Mouse (Mus musculus): ENCODE results near the gene Gapvd1. TPM values are rescaled to one million over a fixed set of nuclear protein-coding genes. Genes with fewer than 3 reads are reported as not detected.

Gene Gapvd1
- polyA plus RNA-seq, 1 experiment from 2014 or later: 84.6 TPM

- H3K4me1 ChIP-seq: peaks cover 3% of the 10 kb centered on the region; the same call in 1 of the 2 replicates
- no peak overlapping the region for H3K9ac ChIP-seq
- 90% methylated on average over 12 of the region's 12 CpGs for WGBS
- H3K27ac ChIP-seq: no peak overlapping the region
- H3K9me3 ChIP-seq: no peaks in the 10 kb centered on the region
- no peaks in the 10 kb centered on the region for H3K27me3 ChIP-seq
- H3K4me3 ChIP-seq: no peak overlapping the region
- H3K36me3 ChIP-seq: 0 out of 2 replicates have a peak, but pooled peaks cover 9% of the 10 kb centered on the region
- H3K4me2 ChIP-seq: no peak overlapping the region
- no peak for ATAC-seq (ENCODE audit: insufficient number of reproducible peaks, low FRiP score, low TSS enrichment, low read depth)
These were observed 13.5 kb downstream of the Gapvd1 start for GRCm38 (mm10) chr2:34741390-34742159.

- no peak overlapping the region for H3K9ac ChIP-seq
These were observed 15.2 kb downstream of the Gapvd1 start for GRCm38 (mm10) chr2:34739684-34740391.

GRCm38 (mm10) chr2:34737911-34738310, 17.1 kb downstream of the Gapvd1 start:
- H3K9me3 ChIP-seq: no peaks in the 10 kb centered on the region
- H3K4me2 ChIP-seq: no peak overlapping the region
- H3K36me3 ChIP-seq: 0 out of 2 replicates have a peak, but pooled peaks cover 5% of the 10 kb centered on the region
- H3K4me1 ChIP-seq: peaks cover 3% of the 10 kb centered on the region; the same call in 1 of the 2 replicates
- no peak overlapping the region for H3K4me3 ChIP-seq
- no peak for ATAC-seq (ENCODE audit: insufficient number of reproducible peaks, low FRiP score, low TSS enrichment, low read depth)
- WGBS: 77% methylated on average over 1 of the region's 1 CpGs
- H3K27me3 ChIP-seq: no peaks in the 10 kb centered on the region
- H3K27ac ChIP-seq: no peak overlapping the region
- H3K9ac ChIP-seq: no peak overlapping the region

More at GRCm38 (mm10) chr2:34739684-34740391, 15.2 kb downstream of the Gapvd1 start:
- WGBS: 80% methylated on average over 1 of the region's 1 CpGs
- H3K36me3 ChIP-seq: 0 out of 2 replicates have a peak, but pooled peaks cover 9% of the 10 kb centered on the region
- H3K4me1 ChIP-seq: peaks cover 3% of the 10 kb centered on the region; the same call in 1 of the 2 replicates
- no peak overlapping the region for H3K4me3 ChIP-seq
- no peak overlapping the region for H3K4me2 ChIP-seq
- ATAC-seq (ENCODE audit: insufficient number of reproducible peaks, low FRiP score, low TSS enrichment, low read depth): no peak
- H3K27ac ChIP-seq: no peak overlapping the region
- no peaks in the 10 kb centered on the region for H3K9me3 ChIP-seq
- H3K27me3 ChIP-seq: no peaks in the 10 kb centered on the region

GRCm38 (mm10) chr2:34736626-34737025, 18.4 kb downstream of the Gapvd1 start:
- no peaks in the 10 kb centered on the region for H3K4me1 ChIP-seq
- H3K4me2 ChIP-seq: no peak overlapping the region
- no peak overlapping the region for H3K9ac ChIP-seq
- H3K27ac ChIP-seq: no peak overlapping the region
- 74% methylated on average over 1 of the region's 1 CpGs for WGBS
- no peaks in the 10 kb centered on the region for H3K27me3 ChIP-seq
- ATAC-seq (ENCODE audit: insufficient number of reproducible peaks, low FRiP score, low TSS enrichment, low read depth): no peak
- no peaks in the 10 kb centered on the region for H3K36me3 ChIP-seq
- no peaks in the 10 kb centered on the region for H3K9me3 ChIP-seq
- no peak overlapping the region for H3K4me3 ChIP-seq

- ATAC-seq (ENCODE audit: insufficient number of reproducible peaks, low FRiP score, low TSS enrichment, low read depth): no peak
- Histone ChIP-seq H3K27ac (no peak overlapping the region), H3K27me3 (no peaks in the 10 kb centered on the region), H3K9me3 (no peaks in the 10 kb centered on the region), H3K36me3 (peaks cover 54% of the 10 kb centered on the region), H3K4me2 (no peak overlapping the region), H3K4me1 (no peaks in the 10 kb centered on the region), H3K4me3 (no peak overlapping the region), H3K9ac (no peak overlapping the region)
- WGBS: 89% methylated on average over 8 of the region's 8 CpGs
These were observed 27.8 kb downstream of the Gapvd1 start for GRCm38 (mm10) chr2:34727045-34727728.

GRCm38 (mm10) chr2:34725269-34725668, 29.8 kb downstream of the Gapvd1 start:
- H3K4me2 ChIP-seq: no peak overlapping the region
- no peaks in the 10 kb centered on the region for H3K9me3 ChIP-seq
- H3K36me3 ChIP-seq: peaks cover 71% of the 10 kb centered on the region
- 94% methylated on average over 5 of the region's 5 CpGs for WGBS
- no peak overlapping the region for H3K9ac ChIP-seq
- no peak overlapping the region for H3K27ac ChIP-seq
- no peak overlapping the region for H3K4me3 ChIP-seq
- H3K4me1 ChIP-seq: no peaks in the 10 kb centered on the region
- no peak for ATAC-seq (ENCODE audit: insufficient number of reproducible peaks, low FRiP score, low TSS enrichment, low read depth)
- H3K27me3 ChIP-seq: no peaks in the 10 kb centered on the region

GRCm38 (mm10) chr2:34718196-34718595, 36.8 kb downstream of the Gapvd1 start:
- H3K36me3 ChIP-seq: peaks cover 68% of the 10 kb centered on the region
- ATAC-seq (ENCODE audit: insufficient number of reproducible peaks, low FRiP score, low TSS enrichment, low read depth): no peak
- no peaks in the 10 kb centered on the region for H3K27me3 ChIP-seq
- H3K4me1 ChIP-seq: no peaks in the 10 kb centered on the region
- H3K4me3 ChIP-seq: no peak overlapping the region
- H3K9ac ChIP-seq: no peak overlapping the region
- H3K9me3 ChIP-seq: no peaks in the 10 kb centered on the region
- no peak overlapping the region for H3K4me2 ChIP-seq
- H3K27ac ChIP-seq: no peak overlapping the region
- WGBS: 81% methylated on average over 2 of the region's 2 CpGs

- no peaks in the 10 kb centered on the region for H3K27me3 ChIP-seq
- H3K4me1 ChIP-seq: no peaks in the 10 kb centered on the region
- H3K4me3 ChIP-seq: no peak overlapping the region
- no peak overlapping the region for H3K4me2 ChIP-seq
- H3K27ac ChIP-seq: no peak overlapping the region
- H3K36me3 ChIP-seq: peaks cover 73% of the 10 kb centered on the region
- ATAC-seq (ENCODE audit: insufficient number of reproducible peaks, low FRiP score, low TSS enrichment, low read depth): no peak
- 95% methylated on average over 6 of the region's 6 CpGs for WGBS
- H3K9ac ChIP-seq: no peak overlapping the region
- H3K9me3 ChIP-seq: no peaks in the 10 kb centered on the region
These were observed 43.1 kb downstream of the Gapvd1 start for GRCm38 (mm10) chr2:34711904-34712303.

- no peak for ATAC-seq (ENCODE audit: insufficient number of reproducible peaks, low FRiP score, low TSS enrichment, low read depth)
- H3K4me3 ChIP-seq: no peak overlapping the region
- no peaks in the 10 kb centered on the region for H3K27me3 ChIP-seq
- no peaks in the 10 kb centered on the region for H3K4me1 ChIP-seq
- no peak overlapping the region for H3K4me2 ChIP-seq
- 98% methylated on average over 1 of the region's 1 CpGs for WGBS
- no peak overlapping the region for H3K27ac ChIP-seq
- H3K36me3 ChIP-seq: peaks cover 78% of the 10 kb centered on the region
- H3K9me3 ChIP-seq: no peaks in the 10 kb centered on the region
- no peak overlapping the region for H3K9ac ChIP-seq
These were observed 46.4 kb downstream of the Gapvd1 start for GRCm38 (mm10) chr2:34708675-34709074.

- no peak for ATAC-seq (ENCODE audit: insufficient number of reproducible peaks, low FRiP score, low TSS enrichment, low read depth)
- H3K36me3 ChIP-seq: peaks cover 65% of the 10 kb centered on the region
These were observed 58.4 kb downstream of the Gapvd1 start for GRCm38 (mm10) chr2:34696592-34696991.

GRCm38 (mm10) chr2:34692861-34693260, 62.2 kb downstream of the Gapvd1 start:
- no peaks in the 10 kb centered on the region for H3K4me1 ChIP-seq
- H3K9ac ChIP-seq: no peak overlapping the region
- no peaks in the 10 kb centered on the region for H3K27me3 ChIP-seq
- 96% methylated on average over 10 of the region's 10 CpGs for WGBS
- no peak for ATAC-seq (ENCODE audit: insufficient number of reproducible peaks, low FRiP score, low TSS enrichment, low read depth)
- H3K9me3 ChIP-seq: no peaks in the 10 kb centered on the region
- no peak overlapping the region for H3K4me3 ChIP-seq
- no peak overlapping the region for H3K4me2 ChIP-seq
- H3K27ac ChIP-seq: no peak overlapping the region
- H3K36me3 ChIP-seq: peaks cover 68% of the 10 kb centered on the region

More at GRCm38 (mm10) chr2:34696592-34696991, 58.4 kb downstream of the Gapvd1 start:
- H3K9ac ChIP-seq: no peak overlapping the region
- no peaks in the 10 kb centered on the region for H3K27me3 ChIP-seq
- H3K9me3 ChIP-seq: no peaks in the 10 kb centered on the region
- no peak overlapping the region for H3K4me3 ChIP-seq
- no peak overlapping the region for H3K27ac ChIP-seq
- H3K4me2 ChIP-seq: no peak overlapping the region
- H3K4me1 ChIP-seq: no peaks in the 10 kb centered on the region
